Mouse (Mus musculus) MEL (cell line): ENCODE data around the gene Zscan20.

Source experiments
- CTCF ChIP-seq, 3 experiments: IDR thresholded peaks in 2 of 3; conservative IDR thresholded peaks in 1 of 3; 2 replicates each; pipeline ENCODE4 v1.5.1; 2011 to 2012; ENCODE audit warnings: low read length in 3 of 3, low read depth in 2 of 3, mild to moderate bottlenecking in 2 of 3, improper control_type of control experiment in 1 of 3, inconsistent platforms in 1 of 3, mixed read lengths in 1 of 3, moderate library complexity in 1 of 3; ENCODE audit not compliant: control insufficient read depth in 1 of 3, insufficient read depth in 1 of 3, poor library complexity in 1 of 3, severe bottlenecking in 1 of 3
- E2F4 ChIP-seq: IDR thresholded peaks from 2 replicates; pipeline ENCODE4 v1.6.1; 2011; ENCODE audit warnings: low read depth, low read length, improper control_type of control experiment, borderline replicate concordance
- GABPA ChIP-seq: IDR thresholded peaks from 2 replicates; pipeline ENCODE4 v1.6.1; 2012; ENCODE audit warnings: low read depth, mild to moderate bottlenecking, inconsistent platforms, low read length, improper control_type of control experiment, moderate library complexity
- KAT2A ChIP-seq: conservative IDR thresholded peaks from 2 replicates; pipeline ENCODE4 v1.6.1; 2012; ENCODE audit warnings: low read depth, low read length, improper control_type of control experiment, inconsistent platforms
- NELFE ChIP-seq: IDR thresholded peaks from 2 replicates; pipeline ENCODE4 v1.6.1; 2011; ENCODE audit warnings: low read depth, low read length, improper control_type of control experiment
- POLR2A ChIP-seq, 2 experiments: IDR thresholded peaks; 2 replicates each; pipeline ENCODE4 v1.6.1; 2011 to 2012; ENCODE audit warnings: low read length in 2 of 2, mild to moderate bottlenecking in 2 of 2, control low read depth in 1 of 2, improper control_type of control experiment in 1 of 2, low read depth in 1 of 2, moderate library complexity in 1 of 2; ENCODE audit not compliant: control insufficient read depth in 1 of 2, insufficient read depth in 1 of 2, poor library complexity in 1 of 2
- POLR2AphosphoS5 ChIP-seq: IDR thresholded peaks from 2 replicates; pipeline ENCODE4 v1.6.1; 2012; ENCODE audit warnings: low read depth, borderline replicate concordance, mild to moderate bottlenecking, inconsistent platforms, low read length, moderate library complexity, mixed read lengths
- TAL1 ChIP-seq: IDR thresholded peaks from 2 replicates; pipeline ENCODE4 v1.6.1; 2012; ENCODE audit warnings: mild to moderate bottlenecking, inconsistent platforms, low read length, moderate library complexity, mixed read lengths

- no peak for TF ChIP-seq POLR2A (IDR thresholded peaks at IDR 0.05; ENCODE audit: control insufficient read depth in 1 of 2, insufficient read depth in 1 of 2, low read depth in 1 of 2, low read length in 2 of 2, poor library complexity in 1 of 2)
- TF ChIP-seq NELFE: no peak
- TF ChIP-seq POLR2AphosphoS5: no peak
- TF ChIP-seq GABPA: no peak
- no peak for TF ChIP-seq E2F4
- TF ChIP-seq KAT2A: no peak
- no peak for TF ChIP-seq TAL1
- no peak for TF ChIP-seq CTCF (IDR thresholded peaks at IDR 0.05 in 2 of 3, conservative IDR thresholded peaks at IDR 0.05 in 1 of 3; ENCODE audit: control insufficient read depth in 1 of 3, insufficient read depth in 1 of 3, low read depth in 2 of 3, low read length in 3 of 3, poor library complexity in 1 of 3, severe bottlenecking in 1 of 3)
Observed at GRCm38 (mm10) chr4:128651530-128651929, 41.6 kb upstream of the Zscan20 start.
